Comparison of ENCODE assay signal across 1 mouse cellular context in genomic region chr2:119208344-119209175, GRCm38 (mm10).
A peak's percentile ranks its signal among the peaks of the same experiment; 100 is the strongest.
TF ChIP-seq lines count a peak whose summit lies in the region.

Zfyve19 (plus strand) TSS chr2:119208617.
Dnajc17 (minus strand) TSS chr2:119208795.

TF ChIP-seq in CH12.LX, 34 proteins besides CTCF, POLR2A, EP300 and RAD21 (continued from another document):
- TF ChIP-seq TCF12 (IDR thresholded peaks at IDR 0.05; ENCODE audit: low read depth, low read length) (peak; percentile 68), NRF1 (IDR thresholded peaks at IDR 0.05; ENCODE audit: low read depth, low read length) (peak; percentile 78), MAX (IDR thresholded peaks at IDR 0.05; ENCODE audit: low read length) (peak; percentile 11; the same call in 1 of the 2 replicates), BHLHE40 (IDR thresholded peaks at IDR 0.05; ENCODE audit: low read depth, low read length) (no peak), E2F4 (IDR thresholded peaks at IDR 0.05; ENCODE audit: insufficient replicate concordance, low read depth, low read length) (peak; percentile 68; the same call in 1 of the 2 replicates), MAFK (IDR thresholded peaks at IDR 0.05; ENCODE audit: insufficient replicate concordance, low read length) (no peak), UBTF (IDR thresholded peaks at IDR 0.05; ENCODE audit: low read depth, low read length) (no peak), KAT2A (IDR thresholded peaks at IDR 0.05; ENCODE audit: insufficient replicate concordance, low read length) (peak; percentile 99), JUN (IDR thresholded peaks at IDR 0.05; ENCODE audit: insufficient read depth, low read depth, low read length) (no peak), MXI1 (IDR thresholded peaks at IDR 0.05; ENCODE audit: low read depth, low read length) (peak; percentile 56; the same call in 1 of the 2 replicates), ZC3H11A (IDR thresholded peaks at IDR 0.05; ENCODE audit: low read depth, low read length) (no peak), ZNF384 (IDR thresholded peaks at IDR 0.05; ENCODE audit: low read depth, low read length) (no peak), SMC3 (IDR thresholded peaks at IDR 0.05; ENCODE audit: low read depth, low read length) (no peak), CHD1 (IDR thresholded peaks at IDR 0.05; ENCODE audit: low read depth, low read length) (no peak), CHD2 (IDR thresholded peaks at IDR 0.05; ENCODE audit: low read length) (peak; percentile 35; the same call in 1 of the 2 replicates), ELF1 (IDR thresholded peaks at IDR 0.05; ENCODE audit: low read depth, low read length) (peak; percentile 88), TBP (conservative IDR thresholded peaks at IDR 0.05; ENCODE audit: low read depth, low read length) (peak; percentile 64; the same call in 1 of the 2 replicates), PAX5 (IDR thresholded peaks at IDR 0.05; ENCODE audit: low read length) (no peak)
TF ChIP-seq in CH12.LX: peak in this region for 17.
